Mouse (Mus musculus): Measurements from ENCODE around the gene Strip1. TPM values are rescaled to one million over a fixed set of nuclear protein-coding genes. Genes with fewer than 3 reads are reported as not detected.

Strip1 gene
- polyA plus RNA-seq, 1 experiment = 86.7 TPM

- TF ChIP-seq CTCF (IDR thresholded peaks at IDR 0.05; ENCODE audit: borderline replicate concordance, control insufficient read depth, extremely low read depth, insufficient read depth, low read length, poor library complexity) = no peak
- TF ChIP-seq POLR2A (IDR thresholded peaks at IDR 0.05; ENCODE audit: control insufficient read depth, extremely low read depth, insufficient read depth, low read length, poor library complexity) = no peak
- Histone ChIP-seq H3K4me1 (replicated peaks; ENCODE audit: control insufficient read depth, insufficient read depth, low read length) (no peaks in the 10 kb centered on the region), H3K27me3 (ENCODE audit: control insufficient read depth, insufficient read depth, low read length) (no peaks in the 10 kb centered on the region), H3K27ac (ENCODE audit: control insufficient read depth, insufficient read depth, low read length) (no peak overlapping the region), H3K4me3 (ENCODE audit: control insufficient read depth, insufficient read depth, low read length) (no peak overlapping the region), H3K36me3 (ENCODE audit: control insufficient read depth, insufficient read depth, low read length) (peaks cover 70% of the 10 kb centered on the region)
- 95% methylated on average over 8 of the region's 8 CpGs for WGBS
- DNase-seq = no peak
These were observed 7.1 kb downstream of the Strip1 start for GRCm38 (mm10) chr3:107624424-107624823.

GRCm38 (mm10) chr3:107622537-107622936 is 9.0 kb downstream of the Strip1 start:
- Histone ChIP-seq H3K27me3 (ENCODE audit: control insufficient read depth, insufficient read depth, low read length) (no peaks in the 10 kb centered on the region), H3K4me1 (replicated peaks; ENCODE audit: control insufficient read depth, insufficient read depth, low read length) (no peaks in the 10 kb centered on the region), H3K4me3 (ENCODE audit: control insufficient read depth, insufficient read depth, low read length) (no peak overlapping the region), H3K27ac (ENCODE audit: control insufficient read depth, insufficient read depth, low read length) (no peak overlapping the region), H3K36me3 (ENCODE audit: control insufficient read depth, insufficient read depth, low read length) (peaks cover 87% of the 10 kb centered on the region)
- 99% methylated on average over 7 of the region's 7 CpGs for WGBS
- TF ChIP-seq CTCF (IDR thresholded peaks at IDR 0.05; ENCODE audit: borderline replicate concordance, control insufficient read depth, extremely low read depth, insufficient read depth, low read length, poor library complexity) = no peak
- no peak for DNase-seq

- Histone ChIP-seq H3K4me3 (ENCODE audit: control insufficient read depth, insufficient read depth, low read length) (no peak overlapping the region), H3K27me3 (ENCODE audit: control insufficient read depth, insufficient read depth, low read length) (no peaks in the 10 kb centered on the region), H3K36me3 (ENCODE audit: control insufficient read depth, insufficient read depth, low read length) (peaks cover 87% of the 10 kb centered on the region), H3K4me1 (replicated peaks; ENCODE audit: control insufficient read depth, insufficient read depth, low read length) (no peaks in the 10 kb centered on the region), H3K27ac (ENCODE audit: control insufficient read depth, insufficient read depth, low read length) (no peak overlapping the region)
- no peak for TF ChIP-seq POLR2A (IDR thresholded peaks at IDR 0.05; ENCODE audit: control insufficient read depth, extremely low read depth, insufficient read depth, low read length, poor library complexity)
- no peak for TF ChIP-seq CTCF (IDR thresholded peaks at IDR 0.05; ENCODE audit: borderline replicate concordance, control insufficient read depth, extremely low read depth, insufficient read depth, low read length, poor library complexity)
- DNase-seq = no peak
- WGBS = 97% methylated on average over 21 of the region's 21 CpGs
These were observed 10.0 kb downstream of the Strip1 start for GRCm38 (mm10) chr3:107621286-107622075.

- Histone ChIP-seq H3K27me3 (ENCODE audit: control insufficient read depth, insufficient read depth, low read length) (no peaks in the 10 kb centered on the region), H3K27ac (ENCODE audit: control insufficient read depth, insufficient read depth, low read length) (no peak overlapping the region), H3K4me3 (ENCODE audit: control insufficient read depth, insufficient read depth, low read length) (no peak overlapping the region), H3K36me3 (ENCODE audit: control insufficient read depth, insufficient read depth, low read length) (peaks cover 86% of the 10 kb centered on the region), H3K4me1 (replicated peaks; ENCODE audit: control insufficient read depth, insufficient read depth, low read length) (no peaks in the 10 kb centered on the region)
- DNase-seq = no peak
- WGBS = 95% methylated on average over 6 of the region's 6 CpGs
- TF ChIP-seq POLR2A (IDR thresholded peaks at IDR 0.05; ENCODE audit: control insufficient read depth, extremely low read depth, insufficient read depth, low read length, poor library complexity) (no peak), CTCF (IDR thresholded peaks at IDR 0.05; ENCODE audit: borderline replicate concordance, control insufficient read depth, extremely low read depth, insufficient read depth, low read length, poor library complexity) (no peak)
These were observed 11.6 kb downstream of the Strip1 start for GRCm38 (mm10) chr3:107619911-107620310.

GRCm38 (mm10) chr3:107617800-107618199 is 13.7 kb downstream of the Strip1 start:
- no peak for TF ChIP-seq POLR2A (IDR thresholded peaks at IDR 0.05; ENCODE audit: control insufficient read depth, extremely low read depth, insufficient read depth, low read length, poor library complexity)
- no peak for TF ChIP-seq CTCF (IDR thresholded peaks at IDR 0.05; ENCODE audit: borderline replicate concordance, control insufficient read depth, extremely low read depth, insufficient read depth, low read length, poor library complexity)
- WGBS = 93% methylated on average over 3 of the region's 3 CpGs
- H3K27ac ChIP-seq (ENCODE audit: control insufficient read depth, insufficient read depth, low read length) = no peak overlapping the region
- DNase-seq = no peak
- H3K4me1 ChIP-seq (replicated peaks; ENCODE audit: control insufficient read depth, insufficient read depth, low read length) = no peaks in the 10 kb centered on the region
- no peaks in the 10 kb centered on the region for H3K27me3 ChIP-seq (ENCODE audit: control insufficient read depth, insufficient read depth, low read length)
- no peak overlapping the region for H3K4me3 ChIP-seq (ENCODE audit: control insufficient read depth, insufficient read depth, low read length)
- peaks cover 77% of the 10 kb centered on the region for H3K36me3 ChIP-seq (ENCODE audit: control insufficient read depth, insufficient read depth, low read length)

- H3K4me1 ChIP-seq (replicated peaks; ENCODE audit: control insufficient read depth, insufficient read depth, low read length) = no peaks in the 10 kb centered on the region
- no peak overlapping the region for H3K4me3 ChIP-seq (ENCODE audit: control insufficient read depth, insufficient read depth, low read length)
- WGBS = 94% methylated on average over 11 of the region's 11 CpGs
- peak; percentile 71 for DNase-seq
- no peak overlapping the region for H3K27ac ChIP-seq (ENCODE audit: control insufficient read depth, insufficient read depth, low read length)
- TF ChIP-seq CTCF (IDR thresholded peaks at IDR 0.05; ENCODE audit: borderline replicate concordance, control insufficient read depth, extremely low read depth, insufficient read depth, low read length, poor library complexity) = peak; percentile 75; the same call in 1 of the 2 replicates
- TF ChIP-seq POLR2A (IDR thresholded peaks at IDR 0.05; ENCODE audit: control insufficient read depth, extremely low read depth, insufficient read depth, low read length, poor library complexity) = no peak
- no peaks in the 10 kb centered on the region for H3K27me3 ChIP-seq (ENCODE audit: control insufficient read depth, insufficient read depth, low read length)
- H3K36me3 ChIP-seq (ENCODE audit: control insufficient read depth, insufficient read depth, low read length) = peaks cover 39% of the 10 kb centered on the region
These were observed 18.5 kb downstream of the Strip1 start for GRCm38 (mm10) chr3:107612902-107613525.

All from thymus, adult 2 months (tissue).